Mouse (Mus musculus) embryo, embryonic 9.5 days (tissue): ENCODE measurements at regions not wholly inside any gene's neighbourhood (a gene's known extent, or its start where the extent isn't known, plus 50 kb on each side); places are given as distances from the start of the nearest gene placed in this dataset.

ENCODE experiments used
- DNase-seq: peaks from one replicate; pipeline ENCODE4 v3.0.0-alpha.2; 2017; ENCODE audit errors: extremely low spot score

DNA sequence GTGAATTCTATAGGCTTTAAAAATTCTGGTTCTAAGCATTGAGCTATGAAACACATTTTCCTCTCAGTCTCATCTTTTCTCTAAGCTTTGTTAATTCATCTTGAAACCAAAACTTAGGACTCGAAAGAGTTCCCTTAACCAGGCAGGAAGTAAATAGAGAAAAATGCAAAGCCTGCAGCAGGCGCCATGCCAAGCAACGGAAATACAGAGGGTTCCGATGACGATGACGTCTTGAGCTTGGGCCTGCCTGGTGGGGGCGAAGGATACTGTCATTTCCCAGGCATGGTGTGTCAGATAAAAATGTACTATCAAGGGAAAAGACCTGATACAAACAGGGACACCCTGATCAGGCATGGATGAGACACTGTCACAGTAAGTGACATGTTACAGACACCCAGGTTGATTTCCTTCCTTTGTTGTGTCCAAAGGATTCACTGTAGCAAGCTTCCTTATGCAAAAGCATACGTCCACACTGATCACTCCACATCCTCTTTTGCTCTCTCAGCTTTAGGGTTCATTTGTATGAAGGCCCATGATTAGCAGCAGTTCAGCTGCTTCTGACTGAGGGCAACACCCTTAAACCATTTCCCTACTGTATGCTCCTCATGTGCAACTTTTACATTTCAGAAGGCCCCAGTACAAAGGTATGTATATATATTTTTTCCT, 135.0 kb downstream of the Cemip2 start:
- no peak for DNase-seq

DNA sequence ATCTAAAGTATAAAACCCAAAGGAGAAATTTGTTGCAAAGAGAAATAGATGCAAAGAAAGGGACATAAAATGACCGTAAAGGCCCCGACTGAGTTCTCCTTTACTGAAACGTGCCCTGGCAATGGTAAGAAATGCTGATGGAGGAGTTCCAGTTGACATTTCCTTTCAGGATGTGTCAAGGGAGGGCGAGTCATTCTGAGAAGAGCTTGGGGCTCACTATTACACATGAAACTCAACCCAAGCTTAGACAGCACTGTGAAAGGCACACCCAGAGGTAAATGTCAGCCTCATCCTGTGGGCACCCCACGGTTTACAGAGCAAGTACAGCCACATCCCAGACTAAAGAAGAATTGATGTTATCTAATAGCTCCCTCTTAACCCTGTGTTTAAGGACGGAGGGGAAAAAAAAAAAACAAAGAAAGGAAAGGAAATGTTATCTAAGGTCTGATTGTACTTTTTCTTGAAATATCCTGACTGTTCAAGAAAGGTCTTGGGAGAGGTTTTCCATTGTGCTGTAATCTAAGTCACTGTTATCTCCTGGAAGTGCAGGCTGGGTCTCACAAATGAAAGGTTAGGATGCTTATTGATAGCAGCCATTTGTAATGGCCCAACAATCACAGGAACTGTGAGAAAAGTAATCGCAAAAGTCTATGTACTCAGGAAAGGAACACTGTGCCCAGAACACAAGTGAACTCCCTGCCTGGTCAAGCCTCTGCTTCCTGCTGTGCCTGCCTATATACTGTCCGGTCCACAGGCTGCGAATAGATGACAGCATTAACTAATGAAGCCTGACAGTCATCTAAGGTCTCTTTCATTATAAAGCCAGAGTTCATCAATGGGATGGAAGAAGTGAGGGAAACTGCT, 135.8 kb downstream of the Cemip2 start:
- DNase-seq: no peak

DNA sequence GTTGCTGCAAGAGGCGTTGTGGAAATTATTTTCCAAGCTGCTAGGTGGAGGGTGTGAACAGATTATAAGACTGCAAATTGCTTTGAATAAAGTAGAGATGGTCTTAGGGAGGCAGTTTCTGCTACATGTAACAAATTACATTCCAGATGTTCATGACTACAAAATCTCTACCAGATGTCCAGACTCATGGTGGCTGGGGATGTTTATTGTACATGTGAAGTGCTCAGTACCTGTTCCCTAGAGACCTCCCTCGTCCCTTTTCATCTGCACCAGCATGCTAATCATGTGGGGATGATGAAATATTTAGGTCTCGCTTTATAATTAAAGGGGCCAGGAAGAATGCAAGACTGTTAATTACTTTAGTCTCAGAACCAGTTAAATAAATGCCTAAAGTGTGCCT, 136.5 kb downstream of the Cemip2 start:
- no peak for DNase-seq

DNA sequence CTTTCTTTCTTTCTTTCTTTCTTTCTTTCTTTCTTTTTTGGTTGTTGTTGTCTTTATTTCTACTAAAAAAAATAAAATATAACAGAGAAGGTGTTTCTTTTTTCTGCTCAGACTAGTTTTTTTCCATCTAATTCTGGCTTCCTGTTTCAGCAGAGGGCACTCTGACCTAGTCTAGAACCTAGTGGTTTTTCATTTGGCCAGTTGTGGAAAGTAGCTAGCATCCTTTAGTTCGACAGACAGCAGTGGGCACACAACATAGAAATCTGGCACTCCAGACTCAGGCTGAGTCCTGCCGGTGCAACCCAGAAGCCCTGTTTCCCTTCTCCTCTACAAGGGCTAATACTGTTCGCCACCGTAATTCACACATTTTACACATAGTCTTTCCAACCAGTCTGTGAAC, 140.0 kb downstream of the Cemip2 start:
- no peak for DNase-seq

DNA sequence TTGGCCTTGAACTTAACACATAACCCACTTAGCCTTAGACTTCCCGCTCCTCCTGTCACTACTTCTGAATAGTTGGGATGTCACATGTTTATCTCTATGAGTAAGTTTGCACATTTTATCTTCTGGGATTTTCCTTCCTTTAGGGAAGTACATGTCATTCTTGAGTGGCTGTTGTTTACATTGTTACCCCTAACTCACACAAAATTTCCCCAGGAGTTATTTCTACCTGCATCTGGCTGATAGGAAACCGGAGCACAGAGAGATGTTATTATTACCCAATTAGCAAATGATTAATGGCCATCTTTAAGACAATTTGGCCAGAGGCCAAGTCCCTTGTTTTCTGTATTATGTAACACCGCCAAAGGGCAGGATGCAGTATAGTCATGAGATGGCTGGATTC, 140.9 kb downstream of the Cemip2 start:
- no peak for DNase-seq

DNA sequence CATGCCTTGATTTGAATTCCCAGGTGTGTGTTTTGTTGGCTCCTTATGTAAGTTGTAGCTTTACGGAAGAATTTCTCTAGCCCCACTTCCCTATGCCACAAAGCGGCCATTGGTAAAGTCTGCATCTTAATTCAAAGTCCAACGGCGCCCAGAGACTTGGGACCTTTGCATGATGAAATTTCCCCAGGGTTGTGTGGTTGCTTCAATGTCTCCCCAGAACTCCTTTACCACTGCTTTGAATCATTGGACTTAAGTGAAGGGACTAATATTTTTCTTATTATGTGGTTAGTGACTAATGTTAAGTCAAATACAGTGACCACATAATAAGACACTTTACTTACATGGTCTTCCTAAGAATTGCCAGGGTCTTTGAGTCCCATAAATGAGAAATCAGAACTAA, 162.0 kb downstream of the Cemip2 start:
- DNase-seq: no peak

DNA sequence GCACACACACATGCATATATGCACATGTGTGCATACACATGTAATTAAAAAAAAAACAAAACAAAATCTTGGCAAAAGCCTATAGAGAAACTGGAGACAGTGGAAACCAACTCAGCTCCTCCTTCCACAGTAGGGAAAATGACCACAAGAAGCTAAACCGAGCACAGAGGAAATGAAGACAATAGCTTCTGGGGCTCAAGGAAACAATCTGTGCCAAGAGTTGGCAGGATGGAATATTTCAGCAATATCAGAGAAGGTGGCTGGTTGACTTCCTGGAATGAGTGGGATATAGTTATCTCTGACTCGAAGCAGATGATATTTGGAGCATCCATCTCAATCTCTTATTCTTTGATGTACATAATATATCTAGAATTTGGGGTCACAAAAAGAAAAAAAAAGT, 163.6 kb downstream of the Cemip2 start:
- DNase-seq: no peak

DNA sequence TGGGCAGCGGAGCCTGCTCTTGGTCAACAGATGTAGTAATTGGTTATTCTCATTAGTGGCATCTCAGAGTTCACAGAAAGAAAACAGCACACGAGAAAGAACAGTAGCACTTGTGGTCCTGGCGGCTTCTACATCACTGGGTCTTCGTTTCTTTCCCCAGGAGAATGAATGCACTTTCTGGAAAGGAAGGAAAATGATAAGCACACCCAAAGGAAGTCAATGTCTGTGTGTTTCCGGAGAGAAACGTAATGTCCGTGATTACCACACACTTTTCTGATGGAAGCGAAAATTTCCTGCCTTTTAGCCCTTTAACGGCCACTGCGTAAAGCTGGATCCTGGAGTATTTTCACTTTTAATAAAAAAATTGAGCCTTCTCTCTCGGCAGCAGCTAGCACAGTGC, 164.1 kb downstream of the Cemip2 start:
- no peak for DNase-seq

DNA sequence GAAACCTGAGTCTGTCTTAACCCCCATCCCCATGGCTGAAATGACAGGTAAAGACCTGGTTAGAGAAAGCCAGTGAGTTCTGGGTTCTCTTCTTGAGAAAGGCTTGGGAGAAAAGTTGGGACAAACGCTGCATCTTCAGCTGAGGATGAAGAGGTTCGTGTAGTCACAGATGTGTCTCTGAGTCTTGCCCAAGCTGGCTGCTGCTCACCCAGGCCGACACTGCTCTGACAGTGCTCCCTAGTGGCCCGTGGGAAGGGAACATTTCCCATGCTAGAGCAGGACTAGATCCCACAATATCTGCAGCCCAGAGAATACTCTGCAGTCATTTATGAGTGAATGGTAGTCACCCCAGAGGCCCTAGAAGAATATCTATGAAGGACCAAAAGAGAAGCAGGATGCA, 165.3 kb downstream of the Cemip2 start:
- DNase-seq: no peak

DNA sequence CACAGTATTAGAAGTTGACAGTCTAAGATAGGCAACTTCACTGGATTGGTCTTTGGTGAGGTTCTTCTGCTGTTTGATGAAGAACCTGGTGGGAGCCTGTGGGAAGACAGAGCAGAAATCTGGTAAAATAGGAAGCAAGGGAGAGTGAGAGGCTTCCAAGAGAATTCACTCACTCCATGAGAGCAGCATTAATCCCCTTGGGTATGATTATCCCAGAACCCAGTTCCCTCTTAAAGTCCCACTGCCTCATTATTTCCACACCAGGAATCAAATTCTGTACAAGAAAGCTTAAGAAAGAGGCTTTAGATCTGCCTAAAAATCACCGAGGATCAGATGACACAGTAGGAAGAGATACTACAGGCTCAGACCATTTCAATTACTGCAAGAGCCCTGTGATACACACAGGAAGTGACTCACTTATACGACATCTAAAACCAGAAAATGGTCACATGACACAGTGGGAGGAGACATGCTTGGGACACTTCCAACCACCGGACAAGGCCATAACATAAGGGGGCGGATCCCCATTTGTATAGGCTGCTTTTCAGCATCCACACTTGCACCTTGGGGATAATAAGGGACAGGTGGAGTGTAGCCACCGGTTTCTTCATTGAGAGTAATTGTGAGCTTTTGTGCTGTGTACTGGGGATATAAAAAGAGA, 168.2 kb downstream of the Cemip2 start:
- DNase-seq: no peak

DNA sequence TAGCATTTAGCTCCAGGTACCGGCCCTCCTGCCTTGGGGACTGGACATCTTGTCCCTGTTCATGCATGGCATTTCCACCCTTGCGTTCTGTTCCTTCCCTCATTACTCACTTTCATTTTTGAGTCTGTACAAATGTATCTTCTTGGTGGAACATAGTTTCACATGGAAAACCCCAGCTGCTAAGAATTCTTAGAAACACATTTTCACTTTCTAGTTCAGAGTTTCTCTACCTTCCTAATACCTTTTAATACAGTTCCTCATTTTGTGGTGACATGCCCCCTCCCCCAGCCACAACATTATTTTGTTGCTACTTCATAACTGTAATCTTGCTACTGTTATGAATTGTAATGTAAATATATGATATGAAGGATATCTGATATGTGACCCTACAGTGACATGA, 169.9 kb downstream of the Cemip2 start:
- DNase-seq: no peak

DNA sequence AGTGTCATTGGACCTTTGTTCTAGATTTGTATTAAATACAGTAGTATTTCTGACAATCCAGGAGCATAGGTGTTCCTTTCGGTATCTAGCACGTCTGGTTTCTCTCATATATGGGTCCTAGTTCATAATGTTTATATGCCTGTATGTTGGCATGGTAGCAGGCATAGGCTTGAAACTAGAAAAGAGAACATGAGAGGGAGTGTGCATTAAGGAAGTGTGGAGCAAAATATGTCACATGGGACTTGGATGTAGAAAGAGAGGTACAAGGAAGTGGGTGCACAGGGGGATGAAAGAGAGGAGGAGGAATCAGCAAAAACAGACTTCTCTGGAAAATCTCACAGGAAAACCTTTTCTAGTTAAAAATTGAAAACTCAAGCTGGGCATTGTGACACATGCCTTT, 176.2 kb upstream of the Trpm3 start:
- no peak for DNase-seq

DNA sequence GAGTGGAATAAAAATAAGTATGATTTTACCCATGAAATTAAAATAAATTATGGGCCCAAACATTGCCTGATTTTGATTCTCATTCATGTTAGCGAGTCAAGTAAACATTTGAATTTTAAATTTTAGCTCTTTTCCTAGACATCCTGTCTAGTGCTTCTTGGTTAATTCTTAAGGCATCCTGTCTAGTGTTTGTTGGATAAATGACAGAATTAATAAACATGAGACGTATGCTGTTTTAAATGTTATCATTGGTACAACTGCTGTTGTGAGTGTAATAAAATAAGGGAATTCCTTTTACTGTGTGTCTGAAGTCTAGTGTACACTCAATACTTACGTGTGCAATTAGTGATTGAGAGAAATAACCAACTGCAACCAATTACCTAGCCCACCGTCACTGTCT, 149.0 kb upstream of the Trpm3 start:
- no peak for DNase-seq

DNA sequence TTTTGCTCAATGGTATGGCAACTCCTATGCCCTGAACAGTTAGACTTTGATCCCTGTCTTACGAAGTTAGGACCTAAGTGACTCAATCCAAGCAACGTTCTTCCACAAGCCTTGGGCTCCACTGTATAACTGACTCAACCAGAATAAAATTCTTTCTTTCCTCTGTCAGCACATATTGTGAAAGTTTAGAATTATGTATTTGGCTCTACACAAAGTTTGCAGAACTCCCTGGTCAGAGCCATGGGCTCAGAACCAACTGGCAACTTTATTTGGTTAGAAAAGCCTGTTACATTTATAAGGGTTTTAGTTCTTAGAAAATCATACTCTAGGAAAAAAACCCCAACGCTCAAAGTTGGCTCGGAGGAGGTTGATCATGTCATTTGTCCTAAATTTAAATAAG, 147.9 kb upstream of the Trpm3 start:
- no peak for DNase-seq

DNA sequence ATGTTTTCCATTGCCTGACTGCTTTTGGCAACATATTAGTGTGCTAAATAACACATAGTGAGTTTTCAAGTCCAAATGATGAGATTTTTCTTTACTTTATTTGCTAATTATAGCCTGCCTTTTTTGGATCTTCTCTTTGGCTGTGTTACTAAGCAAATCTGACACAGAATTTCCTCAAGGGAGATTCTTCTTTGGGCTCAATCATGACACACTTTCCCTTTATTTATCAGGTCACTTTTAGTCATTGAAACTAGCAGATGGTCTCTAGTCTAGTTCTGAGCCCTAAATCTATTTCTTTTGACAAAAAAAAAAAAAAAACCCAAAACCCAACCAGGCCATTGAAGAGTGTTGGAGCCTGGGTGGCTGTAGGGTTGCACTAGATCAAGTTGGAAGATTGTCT, 147.4 kb upstream of the Trpm3 start:
- no peak for DNase-seq

DNA sequence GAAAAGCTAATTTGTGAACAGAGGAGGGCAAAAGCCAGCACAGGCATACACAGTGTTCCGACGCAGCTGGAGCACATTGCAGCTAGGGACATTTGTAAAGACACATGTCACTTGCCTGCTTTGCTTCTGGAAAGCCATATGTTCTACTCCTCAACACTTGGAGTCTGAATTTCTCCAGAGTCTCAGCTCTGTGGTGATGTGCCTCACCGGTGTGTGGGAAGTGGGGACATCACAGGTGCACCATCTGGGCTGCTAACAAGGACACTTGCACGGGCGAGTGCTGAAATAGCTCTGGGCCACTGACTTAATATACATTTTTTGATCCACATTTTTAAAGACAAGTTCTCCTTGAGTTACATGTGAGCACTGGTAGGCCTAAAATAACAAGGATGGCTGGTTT, 139.2 kb upstream of the Trpm3 start:
- no peak for DNase-seq

DNA sequence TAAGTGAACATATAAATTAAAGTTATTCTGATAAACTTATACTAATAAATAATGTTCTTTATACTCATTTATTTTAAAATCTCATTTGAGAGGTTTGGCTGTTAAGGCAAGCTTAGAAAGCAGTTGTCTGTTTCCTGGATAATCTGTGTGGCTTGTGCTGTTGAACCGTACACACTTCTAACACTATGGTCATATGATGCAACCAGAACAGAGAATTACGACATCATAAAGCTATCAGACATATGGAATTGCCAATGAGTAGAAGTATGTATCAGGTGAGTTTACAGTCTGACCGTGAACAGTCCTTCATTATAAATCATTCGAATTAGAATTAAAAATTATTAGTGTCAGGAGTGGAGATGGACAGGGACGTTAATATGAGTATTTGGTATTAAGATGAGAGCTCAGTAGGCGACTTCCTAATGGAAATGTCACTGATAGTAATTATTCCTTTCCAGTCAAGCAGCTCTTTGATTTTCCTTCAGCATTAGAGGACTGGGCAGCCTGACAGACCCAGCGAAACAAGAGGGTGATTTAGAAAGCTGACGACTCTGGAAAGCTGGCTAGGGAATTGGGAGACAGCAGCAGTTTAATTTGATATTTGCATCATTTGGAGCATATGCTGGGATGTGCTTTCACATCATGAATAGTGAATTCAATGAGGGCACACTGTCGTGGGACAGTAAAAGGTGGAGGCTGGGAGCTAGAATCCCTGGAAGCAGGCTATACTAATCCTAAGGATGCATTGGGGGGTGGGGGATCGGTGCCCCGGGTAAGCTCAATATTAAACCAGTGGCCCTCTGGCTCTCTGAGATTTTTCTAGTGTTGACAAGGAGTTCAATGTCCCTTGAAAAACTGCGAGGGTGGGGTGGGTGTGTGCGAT, 130.6 kb upstream of the Trpm3 start:
- no peak for DNase-seq

DNA sequence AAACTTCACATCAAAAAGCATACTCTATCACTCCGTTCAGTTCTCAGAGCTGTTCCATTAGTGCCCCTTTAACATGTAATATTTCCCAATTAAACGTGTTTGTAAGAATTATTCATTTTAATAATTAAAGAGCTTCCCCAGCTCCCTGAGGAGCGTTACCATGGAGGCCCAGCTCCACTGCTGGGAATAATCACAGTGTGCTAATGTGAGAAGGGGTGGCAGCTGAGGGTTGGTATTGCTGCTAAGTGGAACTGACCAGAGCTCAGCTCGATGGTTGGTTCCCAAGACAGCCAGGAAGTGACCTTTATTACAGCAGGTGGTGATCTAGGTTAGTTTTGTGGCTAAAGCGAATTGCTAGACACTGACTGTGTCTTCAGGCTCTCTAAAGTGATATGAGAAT, 128.6 kb upstream of the Trpm3 start:
- DNase-seq: no peak

DNA sequence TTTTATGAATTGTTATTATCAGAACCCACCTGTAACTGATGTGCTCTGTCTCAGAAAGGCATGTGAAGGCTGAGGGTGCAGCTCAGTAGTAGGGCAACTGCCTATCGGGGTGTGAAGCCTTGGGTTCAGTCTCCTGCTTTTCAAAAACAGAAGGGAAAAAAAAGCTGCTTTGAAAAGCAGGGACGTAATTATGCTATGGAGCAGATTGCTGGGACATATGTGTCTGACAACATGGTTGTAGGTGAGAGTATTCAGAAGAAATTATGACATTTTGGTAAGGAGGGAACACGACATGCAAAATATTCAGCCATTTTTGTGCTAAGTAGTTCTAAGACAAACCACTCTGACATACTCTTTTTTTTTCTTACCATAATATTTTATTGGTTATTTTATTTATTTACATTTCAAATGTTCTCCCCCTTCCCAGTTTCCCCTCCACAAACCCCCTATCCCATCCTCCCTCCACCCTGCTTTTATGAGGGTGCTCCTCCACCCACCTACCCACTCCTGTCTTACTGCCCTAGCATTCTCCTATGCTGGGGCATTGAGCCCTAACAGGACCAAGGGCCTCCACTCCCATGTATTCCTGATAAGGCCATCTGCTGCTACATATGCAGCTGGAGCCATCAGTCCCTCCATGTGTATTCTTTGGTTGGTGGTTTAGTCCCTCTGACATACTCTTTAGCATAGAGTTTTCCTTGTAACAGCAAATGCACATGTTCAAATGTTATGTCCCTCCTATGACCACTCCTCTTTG, 122.8 kb upstream of the Trpm3 start:
- DNase-seq: no peak

DNA sequence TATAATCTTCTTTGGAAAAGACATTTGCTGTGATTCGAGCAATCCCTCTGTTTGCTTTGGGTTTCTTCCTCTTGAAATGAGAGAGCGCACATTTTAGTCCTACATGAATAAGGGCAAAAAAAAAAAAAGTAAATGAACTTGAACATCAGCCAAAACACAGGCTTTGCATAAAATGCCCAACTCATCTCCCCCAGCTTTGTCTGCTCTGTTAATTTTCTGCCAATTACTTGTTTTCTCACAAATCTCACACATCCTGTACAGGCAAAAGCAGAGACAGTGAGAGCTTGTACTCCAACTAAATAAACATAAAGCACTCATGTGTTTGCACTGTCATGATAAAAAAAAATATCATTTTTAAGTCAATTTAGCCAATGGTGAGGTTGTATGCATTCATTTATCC, 121.4 kb upstream of the Trpm3 start:
- no peak for DNase-seq

DNA sequence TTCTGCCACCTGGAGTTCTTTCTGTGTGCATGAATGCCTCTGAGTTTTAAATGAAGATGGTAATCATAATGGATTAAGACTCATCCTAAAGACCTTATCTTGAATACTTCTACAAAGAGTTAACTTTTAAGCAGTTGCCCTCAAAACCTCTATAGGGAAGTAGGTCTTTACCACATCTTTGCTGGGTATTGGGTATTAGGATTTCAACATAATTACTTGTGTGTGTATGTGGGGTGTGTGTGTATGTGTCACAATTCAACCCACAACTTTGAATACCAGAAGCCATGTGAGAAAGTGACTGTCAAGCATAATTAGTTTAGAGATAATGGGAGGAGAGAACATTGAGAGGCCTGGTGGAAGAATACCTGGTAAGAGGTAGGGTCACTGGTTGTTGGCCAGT, 111.3 kb upstream of the Trpm3 start:
- DNase-seq: no peak
